In the genomic region with DNA sequence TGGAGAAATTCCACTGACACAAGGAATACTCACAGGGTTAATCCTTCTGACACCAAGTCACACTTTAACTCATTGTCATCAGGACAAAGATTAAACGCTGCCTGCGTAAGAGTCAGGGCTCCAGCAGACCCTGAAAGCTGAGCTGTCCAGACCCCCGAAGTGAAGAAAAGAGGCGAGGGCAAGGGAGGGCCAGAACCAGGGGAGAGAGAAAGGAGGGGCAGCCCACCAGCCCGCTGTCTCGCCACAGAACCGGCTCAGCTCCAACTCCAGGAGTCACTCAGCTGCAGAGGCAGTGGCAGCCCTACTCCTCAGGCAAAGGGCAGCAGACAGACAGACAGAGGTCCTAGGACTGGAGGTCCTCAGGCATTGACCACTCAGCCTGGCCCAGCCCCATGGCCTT, we compare ENCODE assay signal across 24 mouse cellular contexts. TPM values are rescaled to one million over a fixed set of nuclear protein-coding genes. Genes with fewer than 3 reads are reported as not detected.
A peak's percentile ranks its signal among the peaks of the same experiment; 100 is the strongest.
DNase-seq lines count a peak whose midpoint lies in the region; ATAC-seq and TF ChIP-seq lines count a peak whose summit lies in the region.
"Had no signal": no experiment of that assay in that cellular context is flagged by ENCODE, and none has a peak within 500 bp of the region (broad histone marks: within the 10 kb centered on the region; RNA-seq: fewer than 3 reads in every experiment).

A gene (plus strand): TSS at position 136 of the 400 bp plus-strand sequence.

- TF ChIP-seq CTCF in kidney, adult 2 months (conservative IDR thresholded peaks at IDR 0.05; ENCODE audit: insufficient read depth, insufficient read length, low read depth, low read length) = no peak
- no peak for TF ChIP-seq CTCF in kidney, postnatal 0 days (IDR thresholded peaks at IDR 0.05; ENCODE audit: low read depth)

- H3K27me3 ChIP-seq in midbrain, embryonic 10.5 days (ENCODE audit: low read depth, poor library complexity, severe bottlenecking) = 0 out of 2 replicates have a peak, but pooled peaks cover 4% of the 10 kb centered on the region
- H3K27me3 ChIP-seq in midbrain, embryonic 13.5 days = no peaks in the 10 kb centered on the region
- no peaks in the 10 kb centered on the region for H3K27me3 ChIP-seq in kidney, adult 2 months (replicated peaks; ENCODE audit: control insufficient read depth, insufficient read depth, low read length)
- no peaks in the 10 kb centered on the region for H3K27me3 ChIP-seq in kidney, postnatal 0 days (ENCODE audit: insufficient read depth, low read length)
- H3K27me3 ChIP-seq in midbrain, embryonic 16.5 days (ENCODE audit: control insufficient read depth, insufficient read depth, low read depth, low read length) = no peaks in the 10 kb centered on the region

- WGBS in midbrain, embryonic 10.5 days = 8% methylated on average over 7 of the region's 7 CpGs
- 3% methylated on average over 7 of the region's 7 CpGs for WGBS in midbrain, embryonic 13.5 days
- WGBS in kidney, adult 2 months = 20% methylated on average over 7 of the region's 7 CpGs
- WGBS in kidney, postnatal 0 days = 16% methylated on average over 7 of the region's 7 CpGs
- 4% methylated on average over 7 of the region's 7 CpGs for WGBS in midbrain, embryonic 16.5 days

- H3K9ac ChIP-seq in midbrain, embryonic 13.5 days (replicated peaks) = no peak within 1 kb of the TSS
- H3K9ac ChIP-seq in kidney, postnatal 0 days (ENCODE audit: low read depth, low read length) = no peak within 1 kb of the TSS
- no peak within 1 kb of the TSS for H3K9ac ChIP-seq in midbrain, embryonic 16.5 days (ENCODE audit: low read depth, low read length)
- H3K9ac ChIP-seq: heart, embryonic 12.5 days had no signal

- no peak within 1 kb of the TSS for H3K4me2 ChIP-seq in midbrain, embryonic 13.5 days (replicated peaks)
- H3K4me2 ChIP-seq in kidney, postnatal 0 days (ENCODE audit: low read length) = peak within 1 kb of the TSS; percentile 23
- H3K4me2 ChIP-seq in midbrain, embryonic 16.5 days (ENCODE audit: low read length) = no peak within 1 kb of the TSS
- H3K4me2 ChIP-seq: heart, embryonic 12.5 days had no signal

- H3K4me3 ChIP-seq in midbrain, embryonic 10.5 days = no peak within 1 kb of the TSS
- no peak within 1 kb of the TSS for H3K4me3 ChIP-seq in midbrain, embryonic 13.5 days (replicated peaks)
- H3K4me3 ChIP-seq in kidney, adult 2 months (ENCODE audit: insufficient read depth, low read depth, low read length) = peak within 1 kb of the TSS; percentile 77
- H3K4me3 ChIP-seq in kidney, postnatal 0 days (replicated peaks; ENCODE audit: low read depth, low read length) = no peak within 1 kb of the TSS
- no peak within 1 kb of the TSS for H3K4me3 ChIP-seq in midbrain, embryonic 16.5 days (ENCODE audit: low read depth, low read length)
- H3K4me3 ChIP-seq: embryonic facial prominence, embryonic 10.5 days; heart, embryonic 12.5 days; limb, embryonic 10.5 days; myocyte had no signal

- H3K36me3 ChIP-seq in midbrain, embryonic 10.5 days = no peaks in the 10 kb centered on the region
- no peaks in the 10 kb centered on the region for H3K36me3 ChIP-seq in midbrain, embryonic 13.5 days
- H3K36me3 ChIP-seq in kidney, adult 2 months (ENCODE audit: control insufficient read depth, insufficient read depth, low read length) = no peaks in the 10 kb centered on the region; the same call in 1 of the 2 replicates
- no peaks in the 10 kb centered on the region for H3K36me3 ChIP-seq in kidney, postnatal 0 days (ENCODE audit: insufficient read depth, low read length)
- no peaks in the 10 kb centered on the region for H3K36me3 ChIP-seq in midbrain, embryonic 16.5 days (ENCODE audit: control insufficient read depth, insufficient read depth, low read length)
- H3K36me3 ChIP-seq: embryonic facial prominence, embryonic 10.5 days; heart, embryonic 12.5 days; limb, embryonic 10.5 days had no signal

- intact Hi-C loops in heart, postnatal 14 days (cut with DNase I) = no loop called here

- H3K4me1 ChIP-seq in midbrain, embryonic 10.5 days = peaks cover 11% of the 10 kb centered on the region
- H3K4me1 ChIP-seq in midbrain, embryonic 13.5 days (replicated peaks) = no peaks in the 10 kb centered on the region
- H3K4me1 ChIP-seq in kidney, adult 2 months (ENCODE audit: control insufficient read depth, insufficient read depth, low read length) = peaks cover 8% of the 10 kb centered on the region
- H3K4me1 ChIP-seq in kidney, postnatal 0 days (replicated peaks; ENCODE audit: insufficient read depth, low read length) = no peaks in the 10 kb centered on the region
- no peaks in the 10 kb centered on the region for H3K4me1 ChIP-seq in midbrain, embryonic 16.5 days (ENCODE audit: control insufficient read depth, insufficient read depth, low read length)
- H3K4me1 ChIP-seq: heart, embryonic 12.5 days; limb, embryonic 10.5 days had no signal

- H3K27ac ChIP-seq in midbrain, embryonic 10.5 days (replicated peaks) = peak within 1 kb of the TSS; percentile 30; the same call in 1 of the 2 replicates
- H3K27ac ChIP-seq in midbrain, embryonic 13.5 days = no peak within 1 kb of the TSS
- H3K27ac ChIP-seq in kidney, adult 2 months (ENCODE audit: insufficient read depth, low read depth, low read length) = peak within 1 kb of the TSS; percentile 94
- peak within 1 kb of the TSS; percentile 54 for H3K27ac ChIP-seq in kidney, postnatal 0 days
- H3K27ac ChIP-seq in midbrain, embryonic 16.5 days (ENCODE audit: low read length) = no peak within 1 kb of the TSS
- H3K27ac ChIP-seq: embryonic facial prominence, embryonic 10.5 days; limb, embryonic 10.5 days had no signal

- TF ChIP-seq POLR2A in kidney, adult 2 months (IDR thresholded peaks at IDR 0.05; ENCODE audit: low read depth, low read length) = no peak

- no peak for ATAC-seq in midbrain, embryonic 13.5 days
- ATAC-seq in kidney, postnatal 0 days (replicated peaks; ENCODE audit: low FRiP score, low read depth) = peak; percentile 45
- no peak for ATAC-seq in midbrain, embryonic 16.5 days

- DNase-seq in midbrain, embryonic 10.5 days (ENCODE audit: low spot score) = peak; percentile 40
- peak; percentile 83 for DNase-seq in kidney, adult 2 months
- no peak for DNase-seq in kidney, postnatal 0 days (ENCODE audit: low spot score)
- no peak for DNase-seq in heart, postnatal 14 days
- DNase-seq in layer of hippocampus, adult 8-10 months (ENCODE audit: low spot score in 2 of 2) = no peak
- DNase-seq in cerebellum, adult 9-10 months = no peak
- DNase-seq: adrenal gland, adult 2 months; cerebellum, postnatal 14 days; heart, postnatal 36 days; lung, adult 18-20 months; lung, postnatal 14 days; thymus, postnatal 36 days had no signal

- no peaks in the 10 kb centered on the region for H3K9me3 ChIP-seq in midbrain, embryonic 10.5 days (replicated peaks)
- H3K9me3 ChIP-seq in midbrain, embryonic 13.5 days = no peaks in the 10 kb centered on the region
- H3K9me3 ChIP-seq in kidney, postnatal 0 days (replicated peaks; ENCODE audit: low read length) = no peaks in the 10 kb centered on the region
- H3K9me3 ChIP-seq in midbrain, embryonic 16.5 days (replicated peaks; ENCODE audit: control insufficient read depth, low read length, poor library complexity, severe bottlenecking) = no peaks in the 10 kb centered on the region
- H3K9me3 ChIP-seq: embryonic facial prominence, embryonic 10.5 days; heart, embryonic 12.5 days; limb, embryonic 10.5 days had no signal

RNA-seq across cellular contexts. Expression of the gene that starts here (rescaled TPM):
- 0.06 and 0.47 TPM in 2 replicates for polyA plus RNA-seq in midbrain, embryonic 10.5 days (2016; fragmentation: Nextera tagmentation; extraction: Ambion mirVana)
- polyA plus RNA-seq in midbrain, embryonic 13.5 days (2015; fragmentation: Nextera tagmentation; extraction: Ambion mirVana) = 8.5 and 9.5 TPM in 2 replicates
- polyA plus RNA-seq in kidney, adult 2 months (2012; rRNA removed) = 355 and 358 TPM in 2 replicates
- polyA plus RNA-seq in kidney, postnatal 0 days (2015; fragmentation: Nextera tagmentation; extraction: Ambion mirVana) = 73.8 and 93.1 TPM in 2 replicates
- 9.2 and 10.0 TPM in 2 replicates for polyA plus RNA-seq in midbrain, embryonic 16.5 days (2015; fragmentation: Nextera tagmentation; extraction: Ambion mirVana)
- total RNA-seq in heart, postnatal 14 days (2021) = not detected
- total RNA-seq in layer of hippocampus, adult 8-10 months (2022) = 1 to 10 TPM; 3.5 to 4.4 (median 4.1) TPM
- total RNA-seq: adrenal gland, adult 2 months; gastrocnemius, adult 8-10 months; granulocyte monocyte progenitor cell, adult 5-6 weeks; heart, postnatal 36 days; liver, adult 2 months; megakaryocyte-erythroid progenitor cell, adult 5-6 weeks had no signal
- polyA plus RNA-seq: adrenal gland, adult 2 months; heart, embryonic 12.5 days; intestine, embryonic 14.5 days; limb, embryonic 10.5 days; liver, adult 2 months; myocyte; neural tube, embryonic 14.5 days had no signal

Comparison
In these comparisons a context has a peak if more than half of its experiments do, and no peak if none do; other contexts are left out.
1. RNA of the gene that starts here (total RNA-seq): 3.5 to 4.4 TPM in layer of hippocampus, adult 8-10 months; not detected in heart, postnatal 14 days; every median in the first group is over 4 times any median in the second.
2. Peak in DNase-seq and H3K27ac ChIP-seq in midbrain, embryonic 10.5 days; RNA of the gene not detected or under 1 TPM.
3. H3K27ac ChIP-seq: peak in kidney, adult 2 months (single experiment) and kidney, postnatal 0 days (single experiment); none in midbrain, embryonic 13.5 days (single experiment) and midbrain, embryonic 16.5 days (single experiment).